Mouse (Mus musculus) NIH3T3 (cell line): ENCODE data around the gene Mtmr12.
"Not testable (repeated sequence)": the region's sequence is repeated elsewhere in the genome, so short reads cannot be mapped to it uniquely, and the experiment has no call there.

Source experiments
- DNase-seq: peaks from one replicate; pipeline ENCODE4 v3.0.0-alpha.2; 2012; ENCODE audit warnings: low read depth

Mtmr12 gene

DNA sequence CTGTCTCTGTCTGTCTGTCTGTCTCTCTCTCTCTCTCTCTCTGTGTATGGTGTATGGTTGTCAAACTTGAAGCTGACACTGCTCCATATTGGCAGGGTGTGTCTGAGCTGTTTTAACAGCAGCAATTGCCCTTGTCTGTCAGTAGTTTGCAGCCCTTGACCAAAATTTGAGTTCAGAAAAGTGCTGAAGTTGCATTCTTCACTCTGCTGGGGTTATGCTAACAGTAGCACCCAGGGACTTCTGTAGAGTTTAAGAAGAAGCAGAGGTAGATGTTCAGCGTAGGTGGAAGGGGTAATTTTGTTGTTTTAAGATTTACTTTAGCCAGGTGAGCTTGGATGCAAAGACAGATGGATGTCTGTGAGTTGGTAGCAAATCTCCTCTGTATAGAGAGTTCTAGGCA, 7.4 kb downstream of the Mtmr12 start:
- DNase-seq = no peak

DNA sequence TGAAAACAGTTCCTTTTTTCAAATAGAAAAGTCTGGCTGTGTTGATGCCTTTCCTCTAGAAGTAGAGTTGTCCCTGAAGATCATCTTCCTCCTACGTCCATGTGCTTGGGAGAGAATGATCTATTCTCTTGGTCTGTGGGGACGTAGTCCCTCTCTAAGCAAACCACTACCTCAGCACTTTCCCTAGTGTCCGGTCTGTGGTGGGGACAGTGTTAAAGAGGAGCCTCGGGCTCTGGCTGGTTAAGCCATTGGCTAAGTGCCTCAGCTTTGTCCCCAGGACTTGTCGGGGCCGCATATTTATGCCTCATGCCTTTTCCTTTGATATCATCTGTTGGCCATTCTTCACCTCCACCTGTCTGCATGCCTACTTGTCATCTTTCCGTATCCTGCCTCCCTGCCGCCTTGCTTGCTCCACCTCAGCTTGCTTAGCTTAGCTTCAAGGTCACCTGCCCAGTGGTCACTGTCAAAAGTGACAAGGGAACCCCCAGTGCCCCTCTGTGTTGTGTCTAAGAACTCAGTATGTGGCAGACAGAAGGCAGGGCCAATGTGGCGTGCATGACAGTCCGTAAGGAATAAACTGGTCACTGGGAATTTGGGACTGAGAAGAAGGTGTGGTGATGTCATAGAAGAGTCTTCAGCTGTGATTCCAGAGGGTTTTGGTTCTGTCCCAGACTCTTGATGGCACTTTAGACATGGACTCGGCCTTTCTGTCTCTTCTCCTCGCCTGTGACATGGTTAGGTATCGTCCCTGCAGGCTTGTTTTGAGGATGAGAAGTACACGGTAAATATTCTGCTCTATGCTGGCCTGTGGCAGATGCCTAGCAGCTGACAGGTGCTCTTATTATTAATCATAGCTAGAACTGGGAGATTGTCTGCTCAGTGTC, 9.9 kb downstream of the Mtmr12 start:
- DNase-seq = no peak

DNA sequence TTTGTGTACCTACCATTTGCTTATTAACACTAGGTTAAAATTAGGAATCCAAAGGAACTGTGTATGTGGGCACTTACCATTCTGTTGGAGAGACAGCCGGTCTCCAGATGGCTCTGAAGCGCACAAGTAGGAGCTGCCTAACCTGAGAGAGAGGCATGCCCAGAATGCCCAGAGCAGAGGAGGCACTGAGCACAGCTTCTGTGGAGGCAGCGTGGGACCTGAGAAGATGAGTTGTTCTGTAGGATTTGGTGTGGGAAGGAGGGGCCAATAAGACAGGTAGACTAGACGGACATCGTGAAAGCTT, 10.5 kb downstream of the Mtmr12 start:
- no peak for DNase-seq

DNA sequence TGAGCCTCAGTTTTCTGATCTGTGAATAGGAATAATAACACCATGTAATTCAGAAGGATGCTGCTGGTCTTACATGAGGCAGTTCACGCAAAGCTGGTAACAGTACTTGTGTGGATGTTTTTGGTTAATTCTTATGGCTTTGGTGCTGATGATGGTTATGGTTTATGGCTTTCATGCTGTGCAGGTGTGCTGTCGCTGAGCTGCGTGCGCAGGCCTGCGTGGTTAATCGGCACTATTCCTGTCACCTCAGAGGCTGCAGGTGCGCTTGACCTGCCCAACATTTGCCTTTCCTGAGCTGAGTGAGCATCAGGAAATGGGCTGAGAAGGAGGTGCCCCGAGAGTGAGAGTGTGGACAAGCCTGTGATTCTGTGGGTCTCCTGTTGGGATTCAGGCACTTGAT, 11.3 kb downstream of the Mtmr12 start:
- DNase-seq = no peak

DNA sequence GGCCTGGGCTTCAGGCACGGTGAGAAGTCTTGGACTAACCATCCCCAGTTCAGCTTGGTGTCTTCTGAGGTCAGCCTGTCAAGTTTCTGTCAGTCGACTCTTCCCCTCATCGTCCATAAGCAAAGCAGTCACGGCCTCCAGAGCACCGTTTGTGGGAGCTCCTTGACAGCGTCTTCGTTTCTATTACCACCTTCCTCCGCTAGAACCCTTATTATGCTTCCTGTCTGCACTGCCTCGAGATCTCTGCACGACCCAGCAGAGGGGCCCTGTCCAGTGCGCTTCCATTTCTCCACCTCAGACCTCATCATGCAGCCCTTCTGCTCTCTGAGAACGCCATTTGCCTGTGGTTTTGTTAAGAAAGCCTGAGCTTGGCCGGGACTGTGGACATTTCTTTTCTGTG, 12.0 kb downstream of the Mtmr12 start:
- DNase-seq = no peak

DNA sequence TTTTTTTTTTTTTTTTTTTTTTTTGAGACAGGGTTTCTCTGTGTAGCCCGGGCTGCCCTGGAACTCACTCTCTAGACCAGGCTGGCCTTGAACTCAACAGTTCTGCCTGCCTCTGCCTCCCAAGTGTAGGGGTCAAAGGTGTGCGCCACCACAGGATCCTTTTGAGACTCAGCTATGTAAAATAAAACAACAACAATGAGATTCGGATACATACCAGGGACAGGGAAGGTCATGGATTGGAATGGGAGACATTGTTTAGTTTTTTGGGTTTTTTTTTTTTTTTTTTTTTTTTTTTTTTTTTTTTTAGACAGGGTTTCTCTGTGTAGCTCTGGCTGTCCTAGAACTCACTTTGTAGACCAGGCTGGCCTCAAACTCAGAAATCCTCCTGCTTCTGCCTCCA, 12.5 kb downstream of the Mtmr12 start:
- not testable (repeated sequence) for DNase-seq

DNA sequence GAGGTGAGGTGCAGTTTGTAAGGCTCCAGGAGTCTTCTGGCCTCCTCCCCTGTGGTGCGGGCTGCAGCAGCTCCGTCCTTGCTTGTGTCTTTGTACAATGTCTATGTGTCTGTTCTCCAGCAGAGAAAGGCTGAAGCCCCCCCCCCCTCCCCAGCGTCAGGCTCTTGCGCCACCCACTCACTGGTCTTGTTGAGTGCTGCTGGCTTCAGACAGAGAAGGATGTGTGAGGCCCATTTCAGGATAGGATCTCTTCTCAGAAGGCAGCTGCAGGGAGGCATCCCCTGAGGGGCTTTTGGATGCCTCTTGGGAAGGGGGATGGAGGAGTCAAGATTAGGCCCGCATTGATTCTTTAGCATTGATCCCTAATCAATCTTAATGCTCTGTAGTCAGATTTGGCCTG, 13.0 kb downstream of the Mtmr12 start:
- DNase-seq = peak; percentile 16

DNA sequence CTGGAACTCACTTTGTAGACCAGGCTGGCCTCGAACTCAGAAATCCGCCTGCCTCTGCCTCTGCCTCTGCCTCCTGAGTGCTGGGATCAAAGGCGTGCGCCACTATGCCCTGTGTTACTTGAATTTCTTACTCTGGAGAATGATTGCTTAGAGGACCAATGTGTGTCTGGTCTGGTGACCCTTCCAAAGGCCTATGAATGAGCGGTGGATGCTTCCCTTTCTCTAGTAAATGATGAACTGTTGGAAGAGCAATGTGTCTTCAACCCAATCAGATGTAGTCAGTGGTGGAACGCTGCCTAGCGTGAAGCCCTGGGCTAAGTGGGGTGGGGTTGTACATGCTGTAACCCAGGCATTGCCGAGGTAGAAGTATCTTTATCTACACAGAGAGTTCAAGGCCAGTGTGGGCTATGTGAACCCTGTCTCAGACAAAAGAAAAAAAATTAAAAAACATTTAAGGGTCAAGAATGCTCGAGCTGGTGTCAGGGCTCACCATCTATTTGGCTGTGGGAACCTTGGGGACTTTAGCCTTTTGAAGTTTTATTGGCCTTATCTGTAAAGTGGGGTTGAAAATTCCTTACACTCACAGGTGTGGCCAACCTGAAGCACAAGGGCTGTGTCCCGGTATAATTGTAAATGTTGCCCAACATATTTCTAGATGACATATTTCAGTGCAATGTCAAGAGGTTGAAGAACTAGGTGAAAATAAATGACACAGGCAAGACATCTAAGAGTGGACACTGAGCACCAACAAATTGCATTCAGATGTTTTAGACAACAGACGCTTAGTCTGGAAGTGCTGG, 14.0 kb downstream of the Mtmr12 start:
- no peak for DNase-seq

DNA sequence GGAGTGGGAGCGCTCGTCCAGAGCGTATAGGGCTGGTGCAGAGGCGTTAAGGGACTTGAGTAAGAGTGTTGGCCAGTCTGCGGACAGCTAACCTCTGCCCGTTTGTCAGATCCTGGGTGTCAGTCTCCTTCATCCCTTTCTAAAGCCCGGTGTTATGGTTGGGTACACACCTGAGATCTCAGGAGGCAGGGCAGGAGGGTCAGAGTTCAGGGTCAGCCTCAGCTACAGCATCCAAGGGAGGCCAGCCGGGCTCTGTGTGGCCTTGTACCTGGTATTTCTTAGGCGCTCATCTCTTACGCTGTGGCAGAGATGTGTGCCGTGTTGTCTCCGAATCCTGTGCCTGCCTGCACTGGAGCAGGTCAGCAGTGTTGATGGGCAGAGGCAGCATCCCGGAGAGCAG, 16.3 kb downstream of the Mtmr12 start:
- DNase-seq = no peak

DNA sequence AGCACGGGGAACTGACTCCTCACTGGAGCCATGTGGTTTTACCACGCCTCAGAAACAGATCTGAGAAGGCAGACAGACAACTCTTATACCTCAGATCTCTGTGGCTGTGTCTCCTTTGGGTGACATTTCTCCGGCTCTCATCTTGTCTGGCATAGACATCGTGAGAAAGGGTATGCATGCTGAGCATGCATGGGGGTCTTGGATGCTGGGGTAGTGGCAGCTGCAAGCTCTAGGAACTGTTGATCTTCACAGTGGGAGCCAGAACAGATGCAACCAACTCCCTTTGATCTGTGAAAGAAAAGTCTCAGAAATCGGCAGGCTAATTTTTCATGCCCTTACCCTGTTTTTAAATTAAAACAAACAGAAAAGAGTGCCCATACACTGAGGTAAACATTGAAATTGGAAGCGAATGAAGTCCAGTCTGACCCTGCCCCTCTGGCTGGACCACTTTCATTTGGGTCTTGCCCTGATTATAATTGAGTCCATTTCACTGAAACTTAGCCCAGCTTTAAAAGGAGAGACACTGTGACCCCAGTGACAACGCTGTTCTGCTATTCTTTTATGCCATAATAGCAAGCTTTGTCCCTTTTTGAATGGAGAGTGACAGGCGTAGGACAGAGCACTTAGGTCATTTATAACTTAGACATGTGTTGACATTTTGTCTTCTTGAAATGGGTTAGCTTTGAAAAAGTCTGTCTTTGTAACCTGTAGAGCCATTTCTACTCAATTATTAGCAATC, 17.9 kb downstream of the Mtmr12 start:
- DNase-seq = no peak

DNA sequence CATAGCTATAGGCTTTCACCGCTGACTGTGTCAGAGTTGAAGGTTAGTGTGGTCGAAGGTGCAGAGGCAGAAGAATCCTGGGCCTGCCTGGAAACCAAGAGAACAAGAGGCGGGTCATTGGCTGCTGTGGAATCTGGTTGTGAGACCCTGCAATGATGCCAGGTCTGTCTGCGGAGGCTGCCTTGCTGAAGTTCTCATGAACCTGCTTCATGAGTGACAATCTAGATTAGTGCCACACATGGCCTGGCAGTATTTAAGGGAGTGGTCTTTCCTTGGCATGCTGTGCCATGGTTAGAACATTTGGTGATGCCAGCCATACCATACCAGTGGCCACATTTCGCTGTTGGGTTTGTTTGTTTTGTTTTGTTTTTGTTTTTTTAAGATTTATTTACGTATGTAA, 18.6 kb downstream of the Mtmr12 start:
- DNase-seq = no peak

DNA sequence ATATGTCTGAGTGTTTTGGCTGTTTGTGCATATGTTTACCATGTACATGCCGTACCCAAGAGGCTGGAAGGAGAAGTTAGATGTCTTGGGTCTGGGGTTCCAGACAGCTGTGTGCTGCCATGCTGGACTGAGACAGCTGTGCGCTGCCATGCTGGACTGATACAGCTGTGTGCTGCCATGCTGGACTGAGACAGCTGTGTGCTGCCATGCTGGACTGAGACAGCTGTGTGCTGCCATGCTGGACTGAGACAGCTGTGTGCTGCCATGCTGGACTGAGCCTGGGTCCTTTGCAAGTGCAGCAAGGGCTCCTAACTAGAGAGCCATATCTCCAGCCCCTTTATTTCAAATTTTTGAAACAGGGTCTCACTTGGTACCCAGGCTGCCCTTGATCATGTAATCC, 19.4 kb downstream of the Mtmr12 start:
- no peak for DNase-seq

DNA sequence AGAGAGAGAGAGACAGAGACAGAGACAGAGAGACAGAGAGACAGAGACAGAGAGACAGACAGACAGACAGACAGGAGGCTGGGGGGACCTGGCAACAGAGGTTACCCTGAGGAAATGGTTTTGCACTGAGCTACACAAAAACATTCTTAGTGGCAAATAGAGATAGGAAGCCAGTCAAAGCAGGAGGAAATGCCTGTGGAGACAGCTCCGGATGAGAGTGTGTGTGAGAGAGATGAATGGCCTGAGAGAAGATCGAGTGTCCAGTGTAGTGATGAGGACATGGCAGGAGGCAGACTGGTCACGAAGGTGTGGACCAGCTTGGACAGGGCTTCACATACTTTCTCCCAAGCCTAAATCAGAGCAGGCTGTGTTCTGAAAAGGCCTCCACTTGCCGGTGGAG, 20.2 kb downstream of the Mtmr12 start:
- DNase-seq = no peak

DNA sequence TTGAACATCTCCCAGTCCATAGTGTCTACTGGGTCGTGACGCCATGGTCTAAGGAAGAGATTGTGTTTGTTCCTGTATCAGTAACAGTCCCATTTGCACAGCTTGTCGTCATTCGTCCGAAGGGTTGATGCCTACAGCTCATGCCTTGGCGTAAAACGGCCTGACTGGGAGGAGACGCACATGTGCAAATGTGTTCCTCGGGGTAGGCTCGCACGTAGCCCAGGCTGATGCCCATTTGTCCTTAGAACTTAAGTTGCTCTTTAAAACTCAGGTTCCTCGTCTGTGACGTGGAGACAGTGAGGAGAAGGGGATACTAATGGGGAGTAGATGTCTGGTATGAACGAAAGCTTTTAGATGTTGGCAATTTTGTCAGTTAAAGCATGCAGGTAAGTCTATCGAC, 22.1 kb downstream of the Mtmr12 start:
- DNase-seq = no peak

DNA sequence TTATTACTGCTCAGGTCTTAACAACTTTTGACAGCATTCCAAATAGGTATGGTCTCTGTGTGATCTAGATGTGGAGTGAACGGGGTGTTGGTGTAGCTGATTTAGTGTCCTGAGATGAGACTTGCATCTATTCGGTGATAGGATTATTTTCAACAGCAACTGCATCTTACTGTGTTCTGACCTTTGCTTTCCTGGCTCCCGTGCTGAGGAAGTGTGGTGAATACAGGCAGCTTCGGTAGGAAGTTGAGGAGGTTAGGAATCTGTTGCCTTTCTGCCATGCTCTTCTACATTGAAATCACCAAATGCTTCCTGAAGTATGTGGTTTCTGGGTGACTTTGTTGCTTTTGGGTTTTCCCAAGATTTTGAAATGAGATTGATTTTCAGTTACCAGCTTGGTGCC, 22.5 kb downstream of the Mtmr12 start:
- DNase-seq = no peak

DNA sequence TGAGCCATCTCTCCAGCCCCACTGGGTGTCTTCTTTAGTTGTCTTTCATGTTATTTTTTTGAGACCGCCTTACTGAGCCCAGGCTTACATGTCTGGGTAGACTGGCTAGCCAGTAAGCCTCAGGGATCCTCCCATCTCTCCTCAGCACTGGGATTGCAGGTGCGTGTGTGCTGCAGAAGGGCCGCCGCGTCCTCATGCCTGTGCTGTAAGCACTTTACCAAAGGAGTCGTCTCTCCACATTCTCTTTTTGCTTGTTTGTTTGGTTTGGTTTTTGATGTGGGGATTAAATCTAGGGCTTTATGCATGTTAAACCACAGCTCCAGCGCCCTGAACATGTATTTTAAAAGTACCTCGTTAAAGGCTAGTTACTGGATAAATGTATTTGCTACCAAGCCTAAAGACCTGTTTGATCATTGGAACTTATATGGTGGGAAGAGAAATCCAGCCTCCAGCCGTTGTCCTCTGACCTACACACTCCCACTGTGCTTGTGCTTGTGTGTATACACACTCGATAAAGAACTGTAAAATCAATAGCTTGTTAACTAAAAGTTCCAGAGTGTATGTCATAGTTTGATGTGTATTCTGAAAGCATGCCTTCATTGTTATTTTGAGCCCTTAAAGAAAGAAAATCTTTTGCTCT, 24.9 kb downstream of the Mtmr12 start:
- no peak for DNase-seq

DNA sequence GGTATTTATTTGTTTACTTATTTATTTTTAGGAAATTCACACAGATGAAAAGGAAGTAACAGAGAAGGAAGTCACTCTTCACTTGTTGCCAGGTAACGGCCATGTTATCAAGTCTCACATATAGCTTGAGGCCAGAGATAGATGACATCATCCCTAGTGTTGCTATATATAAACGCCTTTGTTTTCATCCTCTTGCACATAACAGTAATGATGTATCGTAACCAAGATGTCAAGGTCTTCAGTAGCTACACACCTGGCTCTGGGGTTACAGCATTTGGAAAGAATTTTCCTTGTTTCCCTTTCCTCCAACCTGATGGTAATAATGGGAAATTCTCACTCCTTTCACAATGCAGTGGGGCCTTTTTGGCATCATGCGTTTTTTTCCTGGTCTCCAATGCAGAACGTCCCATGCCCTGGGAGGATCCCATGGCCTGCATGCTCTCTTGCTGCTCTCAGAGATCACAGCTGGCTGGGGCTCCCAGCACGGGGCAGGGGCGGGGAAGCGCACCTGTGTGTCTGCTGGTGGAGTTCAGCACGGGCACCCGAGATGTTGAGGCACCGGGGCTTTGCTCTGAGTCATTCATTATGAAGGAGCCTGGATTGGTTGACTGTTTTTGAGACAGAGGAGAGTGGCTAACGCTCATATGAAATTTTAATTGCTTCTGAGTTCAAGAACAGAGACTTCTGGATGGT, 25.6 kb downstream of the Mtmr12 start:
- peak; percentile 8 for DNase-seq

DNA sequence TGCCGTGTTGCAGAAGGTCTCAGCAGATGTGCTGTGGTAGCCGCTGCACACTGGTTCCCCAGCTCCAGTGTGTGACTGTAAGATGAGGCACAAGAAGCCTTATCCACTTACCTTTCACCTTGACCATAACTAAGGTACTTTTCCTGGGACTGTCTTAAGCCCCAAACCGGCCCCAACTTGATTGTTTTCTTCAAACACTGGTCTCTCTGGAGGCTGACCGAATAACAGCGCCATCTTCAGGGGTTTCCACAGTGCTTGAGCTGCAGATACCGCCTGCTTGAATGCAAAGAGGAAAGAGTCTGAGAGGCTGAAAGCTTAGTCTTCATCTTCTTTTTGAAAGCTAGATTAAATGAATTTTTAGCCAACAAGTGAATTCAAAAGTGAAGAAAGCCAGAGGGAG, 26.6 kb downstream of the Mtmr12 start:
- DNase-seq = no peak

DNA sequence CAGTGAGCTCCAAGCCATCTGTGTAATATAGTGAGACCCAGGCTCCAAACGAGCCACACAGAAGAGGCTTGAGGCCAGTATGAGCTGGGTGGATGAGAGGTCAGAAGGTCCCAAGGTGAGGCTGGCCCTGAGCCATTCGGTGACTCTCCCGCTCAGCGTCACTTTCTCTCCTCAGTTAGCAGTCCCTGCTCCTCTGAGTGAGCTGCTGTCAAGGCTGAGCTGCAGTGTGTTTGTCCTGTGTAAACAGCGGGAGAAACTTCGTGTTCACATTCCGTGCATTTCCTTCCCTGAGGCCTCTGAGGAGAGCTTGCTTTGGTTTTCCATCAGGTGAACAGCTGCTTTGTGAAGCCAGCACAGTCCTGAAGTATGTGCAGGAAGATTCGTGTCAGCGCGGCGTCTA, 27.6 kb downstream of the Mtmr12 start:
- DNase-seq = no peak

DNA sequence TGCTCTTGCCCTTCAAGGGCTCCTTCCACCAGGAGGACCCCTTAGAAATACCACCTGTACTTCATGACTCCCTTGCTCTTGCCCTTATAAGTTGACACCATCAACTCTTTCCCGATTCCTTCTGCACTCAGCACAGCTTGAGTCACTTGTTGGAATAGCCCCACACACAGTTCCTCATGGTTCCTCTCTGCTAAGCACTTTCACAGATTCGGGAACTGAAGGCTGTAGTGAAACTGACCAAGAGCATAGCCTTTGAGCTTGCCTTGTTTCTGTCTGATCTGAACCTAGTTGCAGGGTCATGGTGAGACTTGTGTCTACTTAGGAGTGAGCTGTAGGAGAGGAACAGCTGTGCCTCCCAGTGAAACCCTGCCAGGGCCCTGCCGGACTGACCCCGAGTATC, 28.2 kb downstream of the Mtmr12 start:
- no peak for DNase-seq

DNA sequence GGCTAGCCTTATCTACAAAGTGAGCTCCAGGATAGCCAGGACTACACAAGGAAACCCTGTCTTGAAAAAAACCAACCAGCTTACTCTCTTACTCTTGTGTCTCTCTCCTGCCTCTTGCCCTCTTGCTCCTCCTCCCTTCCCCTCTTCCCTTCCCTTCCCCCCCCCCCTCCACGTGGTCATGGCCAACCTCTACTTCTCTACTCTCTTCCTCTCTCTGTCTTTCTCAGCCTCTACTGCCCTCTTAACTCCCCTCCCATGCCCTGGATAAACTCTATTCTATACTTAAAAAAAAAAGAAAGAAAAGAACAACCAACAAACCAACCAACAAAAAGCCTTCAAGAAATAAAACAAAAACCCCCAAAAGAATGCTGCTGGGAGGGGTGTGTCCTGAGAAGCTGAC, 30.7 kb downstream of the Mtmr12 start:
- DNase-seq = no peak

DNA sequence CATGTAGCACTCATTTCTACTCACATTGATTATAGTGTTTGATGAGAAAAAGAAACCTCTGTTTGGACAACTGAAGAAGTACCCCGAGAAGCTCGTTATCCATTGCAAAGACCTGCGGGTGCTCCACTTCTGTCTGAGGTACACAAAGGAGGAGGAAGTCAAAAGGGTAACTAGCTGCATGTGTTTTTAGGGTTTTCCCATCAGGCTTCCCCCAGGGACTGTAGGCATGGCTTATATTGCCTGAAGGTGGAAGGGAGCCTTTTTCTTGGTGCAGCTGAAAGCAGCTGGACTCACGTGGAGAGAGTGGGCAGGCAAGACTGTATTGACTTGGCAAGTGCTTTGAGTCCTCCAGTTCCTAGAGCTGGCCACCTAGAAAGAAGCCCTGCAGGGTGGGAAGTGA, 31.2 kb downstream of the Mtmr12 start:
- no peak for DNase-seq
